Mouse (Mus musculus) cortical plate, adult 2 months (tissue): Measurements from ENCODE around the gene Trp63.

Experiments used
- CTCF ChIP-seq: fragments of 200-500 bp; IDR thresholded peaks from 2 replicates; pipeline ENCODE4 v1.5.1; 2011; ENCODE audit warnings: mild to moderate bottlenecking, control low read depth, low read length; ENCODE audit not compliant: insufficient read depth; ENCODE audit errors: extremely low read depth
- POLR2A ChIP-seq: fragments of 200-500 bp; IDR thresholded peaks from 2 replicates; pipeline ENCODE4 v1.6.1; 2011; ENCODE audit warnings: mild to moderate bottlenecking, low read length, control low read depth; ENCODE audit not compliant: insufficient read depth; ENCODE audit errors: extremely low read depth

DNA sequence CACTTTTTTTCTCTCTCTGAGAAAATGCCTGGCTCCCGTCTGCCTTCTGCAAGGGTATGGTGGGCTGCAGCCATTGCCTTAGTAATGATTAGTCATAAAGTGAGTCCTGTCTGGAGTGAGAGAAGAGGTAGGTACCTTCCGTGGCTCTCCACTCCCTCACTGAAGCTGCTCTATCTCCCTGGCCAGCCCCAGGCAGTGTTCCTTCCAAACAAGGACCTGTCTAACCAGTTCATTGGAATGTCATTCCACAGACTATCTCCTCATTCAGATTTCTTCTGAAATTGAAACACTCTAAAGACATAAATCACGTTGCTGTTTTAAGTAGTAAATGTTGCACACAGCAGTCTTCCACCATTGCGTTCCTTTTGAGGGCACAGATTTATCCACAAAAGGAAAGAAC is 96.4 kb downstream of the Trp63 start:
- TF ChIP-seq POLR2A (no peak), CTCF (no peak)
